18 mouse cellular contexts compared by ENCODE assay signal in the genomic region with DNA sequence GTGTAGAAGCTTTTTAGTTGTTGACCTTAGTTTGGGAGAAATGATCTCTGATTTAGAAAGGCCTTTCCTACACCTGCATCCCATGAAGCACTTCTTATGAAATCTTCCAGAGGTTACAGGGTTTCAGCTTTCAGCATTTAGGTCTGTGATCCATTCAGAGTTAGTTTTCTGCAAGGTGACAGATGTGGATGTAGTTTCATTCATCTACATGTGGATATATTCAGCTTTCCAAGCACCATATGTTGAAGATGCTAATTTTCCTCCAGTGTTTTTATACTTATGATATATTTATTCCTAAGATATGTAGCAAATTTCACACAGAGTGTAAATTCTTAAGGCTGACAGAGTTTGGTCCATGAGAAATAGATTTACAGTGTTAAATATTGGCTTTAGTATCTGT. TPM values are rescaled to one million over a fixed set of nuclear protein-coding genes. Genes with fewer than 3 reads are reported as not detected.
DNase-seq lines count a peak whose midpoint lies in the region; ATAC-seq lines count a peak whose summit lies in the region.
"Not testable (repeated sequence)": the region's sequence is repeated elsewhere in the genome, so short reads cannot be mapped to it uniquely, and the experiment has no call there.
"Had no signal": no experiment of that assay in that cellular context is flagged by ENCODE, and none has a peak within 500 bp of the region (broad histone marks: within the 10 kb centered on the region; RNA-seq: fewer than 3 reads in every experiment).

No protein-coding gene starts in this region.

- DNase-seq in embryonic facial prominence, embryonic 14.5 days (ENCODE audit: low spot score) = not testable (repeated sequence)

- H3K9me3 ChIP-seq in embryonic facial prominence, embryonic 14.5 days (ENCODE audit: control insufficient read depth, low read length); hindbrain, embryonic 16.5 days (ENCODE audit: control insufficient read depth, low read length); limb, embryonic 13.5 days; limb, embryonic 15.5 days: not testable (repeated sequence)

- H3K9ac ChIP-seq in embryonic facial prominence, embryonic 14.5 days (ENCODE audit: low read depth, low read length); hindbrain, embryonic 16.5 days (ENCODE audit: low read depth, low read length); limb, embryonic 13.5 days; limb, embryonic 15.5 days: not testable (repeated sequence)

- H3K4me1 ChIP-seq in embryonic facial prominence, embryonic 14.5 days (ENCODE audit: control insufficient read depth, insufficient read depth, low read length); hindbrain, embryonic 16.5 days (ENCODE audit: control insufficient read depth, insufficient read depth, low read depth, low read length); limb, embryonic 13.5 days; limb, embryonic 15.5 days: not testable (repeated sequence)

- not testable (repeated sequence) for H3K36me3 ChIP-seq in embryonic facial prominence, embryonic 14.5 days (ENCODE audit: control insufficient read depth, insufficient read depth, low read length); hindbrain, embryonic 16.5 days (ENCODE audit: control insufficient read depth, insufficient read depth, low read length); limb, embryonic 13.5 days; limb, embryonic 15.5 days

- H3K27me3 ChIP-seq in embryonic facial prominence, embryonic 14.5 days (replicated peaks; ENCODE audit: control insufficient read depth, insufficient read depth, low read length); hindbrain, embryonic 16.5 days (replicated peaks; ENCODE audit: control insufficient read depth, insufficient read depth, low read length); limb, embryonic 13.5 days; limb, embryonic 15.5 days: not testable (repeated sequence)

- H3K4me2 ChIP-seq in embryonic facial prominence, embryonic 14.5 days (ENCODE audit: low read depth, low read length); hindbrain, embryonic 16.5 days (ENCODE audit: low read length); limb, embryonic 13.5 days (replicated peaks); limb, embryonic 15.5 days: not testable (repeated sequence)

- H3K4me3 ChIP-seq in embryonic facial prominence, embryonic 14.5 days (ENCODE audit: low read depth, low read length); hindbrain, embryonic 16.5 days (ENCODE audit: low read length); limb, embryonic 13.5 days; limb, embryonic 15.5 days: not testable (repeated sequence)

- H3K27ac ChIP-seq in embryonic facial prominence, embryonic 14.5 days (replicated peaks; ENCODE audit: low read depth, low read length); hindbrain, embryonic 16.5 days (ENCODE audit: low read depth, low read length); limb, embryonic 13.5 days; limb, embryonic 15.5 days: not testable (repeated sequence)

- ATAC-seq in embryonic facial prominence, embryonic 14.5 days (ENCODE audit: low read depth) = 0 out of 2 replicates have a peak, but pooled peaks have one; percentile 10
- peak; percentile 76 for ATAC-seq in frontal cortex, adult (ENCODE audit: low TSS enrichment)
- ATAC-seq in hindbrain, embryonic 16.5 days = 0 out of 2 replicates have a peak, but pooled peaks have one; percentile 35
- ATAC-seq in limb, embryonic 13.5 days (ENCODE audit: low FRiP score, low read depth) = peak; percentile 64; the same call in 1 of the 2 replicates
- ATAC-seq in limb, embryonic 15.5 days (ENCODE audit: insufficient number of reproducible peaks, low FRiP score, low TSS enrichment, low read depth) = peak; percentile 22; the same call in 1 of the 2 replicates

RNA-seq across cellular contexts. Expression of a gene that starts 11.7 kb away (rescaled TPM):
- 0.38 TPM in 1 of 2 replicates, not detected in the other for polyA plus RNA-seq in embryonic facial prominence, embryonic 14.5 days (2014; fragmentation: Nextera tagmentation; extraction: Ambion mirVana)
- not detected in 2 replicates for polyA plus RNA-seq in hindbrain, embryonic 16.5 days (2015; fragmentation: Nextera tagmentation; extraction: Ambion mirVana)
- 0.34 TPM in 1 of 2 replicates, not detected in the other for polyA plus RNA-seq in limb, embryonic 13.5 days (2015; fragmentation: Nextera tagmentation; extraction: Ambion mirVana)
- 0.26 and 1.0 TPM in 2 replicates for polyA plus RNA-seq in limb, embryonic 15.5 days (2015; fragmentation: Nextera tagmentation; extraction: Ambion mirVana)
- polyA plus RNA-seq: activated CD4-positive, CD25-positive, alpha-beta regulatory T cell, adult 4 months; CD4-positive, CD25-positive, alpha-beta regulatory T cell, adult 4 months; cerebellum, adult 2 months; cortical plate, adult 2 months; embryonic facial prominence, embryonic 10.5 days; embryonic facial prominence, embryonic 12.5 days; erythroblast, embryonic 14.5 days; forebrain, embryonic 10.5 days; forebrain, embryonic 12.5 days; forebrain, embryonic 14.5 days; forebrain, embryonic 16.5 days; G1E; Patski had no signal

RNA-seq across cellular contexts. Expression of a gene that starts 42.9 kb away (rescaled TPM):
- not detected in 2 replicates for polyA plus RNA-seq in embryonic facial prominence, embryonic 14.5 days (2014; fragmentation: Nextera tagmentation; extraction: Ambion mirVana)
- 0.97 TPM in 1 of 2 replicates, not detected in the other for polyA plus RNA-seq in hindbrain, embryonic 16.5 days (2015; fragmentation: Nextera tagmentation; extraction: Ambion mirVana)
- not detected in 2 replicates for polyA plus RNA-seq in limb, embryonic 13.5 days (2015; fragmentation: Nextera tagmentation; extraction: Ambion mirVana)
- 0.91 and 3.6 TPM in 2 replicates for polyA plus RNA-seq in limb, embryonic 15.5 days (2015; fragmentation: Nextera tagmentation; extraction: Ambion mirVana)
- polyA plus RNA-seq: activated CD4-positive, CD25-positive, alpha-beta regulatory T cell, adult 4 months; CD4-positive, CD25-positive, alpha-beta regulatory T cell, adult 4 months; cerebellum, adult 2 months; cortical plate, adult 2 months; embryonic facial prominence, embryonic 10.5 days; embryonic facial prominence, embryonic 12.5 days; erythroblast, embryonic 14.5 days; forebrain, embryonic 10.5 days; forebrain, embryonic 12.5 days; forebrain, embryonic 14.5 days; forebrain, embryonic 16.5 days; G1E; Patski had no signal

RNA-seq across cellular contexts. Expression of a gene that starts 57.8 kb away (rescaled TPM):
- polyA plus RNA-seq in embryonic facial prominence, embryonic 14.5 days (2014; fragmentation: Nextera tagmentation; extraction: Ambion mirVana) = 4.6 and 6.2 TPM in 2 replicates
- polyA plus RNA-seq in hindbrain, embryonic 16.5 days (2015; fragmentation: Nextera tagmentation; extraction: Ambion mirVana) = 0.23 TPM in 1 of 2 replicates, not detected in the other
- 4.4 and 5.1 TPM in 2 replicates for polyA plus RNA-seq in limb, embryonic 13.5 days (2015; fragmentation: Nextera tagmentation; extraction: Ambion mirVana)
- polyA plus RNA-seq in limb, embryonic 15.5 days (2015; fragmentation: Nextera tagmentation; extraction: Ambion mirVana) = 10.6 and 16.9 TPM in 2 replicates
- polyA plus RNA-seq: activated CD4-positive, CD25-positive, alpha-beta regulatory T cell, adult 4 months; CD4-positive, CD25-positive, alpha-beta regulatory T cell, adult 4 months; embryonic facial prominence, embryonic 10.5 days; embryonic facial prominence, embryonic 12.5 days; forebrain, embryonic 10.5 days; forebrain, embryonic 12.5 days; forebrain, embryonic 14.5 days; forebrain, embryonic 16.5 days; G1E had no signal

RNA-seq across cellular contexts. Expression of a gene that starts 57.9 kb away (rescaled TPM):
- not detected in 2 replicates for polyA plus RNA-seq in embryonic facial prominence, embryonic 14.5 days (2014; fragmentation: Nextera tagmentation; extraction: Ambion mirVana)
- polyA plus RNA-seq in hindbrain, embryonic 16.5 days (2015; fragmentation: Nextera tagmentation; extraction: Ambion mirVana) = not detected in 2 replicates
- 0.14 and 0.15 TPM in 2 replicates for polyA plus RNA-seq in limb, embryonic 13.5 days (2015; fragmentation: Nextera tagmentation; extraction: Ambion mirVana)
- polyA plus RNA-seq in limb, embryonic 15.5 days (2015; fragmentation: Nextera tagmentation; extraction: Ambion mirVana) = 0.21 and 0.27 TPM in 2 replicates
- polyA plus RNA-seq: activated CD4-positive, CD25-positive, alpha-beta regulatory T cell, adult 4 months; CD4-positive, CD25-positive, alpha-beta regulatory T cell, adult 4 months; cerebellum, adult 2 months; cortical plate, adult 2 months; embryonic facial prominence, embryonic 10.5 days; embryonic facial prominence, embryonic 12.5 days; erythroblast, embryonic 14.5 days; forebrain, embryonic 10.5 days; forebrain, embryonic 12.5 days; forebrain, embryonic 14.5 days; forebrain, embryonic 16.5 days; G1E; Patski had no signal

Comparison
In these comparisons a context has a peak if more than half of its experiments do, and no peak if none do; other contexts are left out.
1. ATAC-seq: peak in every context shown above with its lines; median percentile 76 in frontal cortex, adult; 64 in limb, embryonic 13.5 days; 35 in hindbrain, embryonic 16.5 days; 22 in limb, embryonic 15.5 days; 10 in embryonic facial prominence, embryonic 14.5 days.